In the genomic region with DNA sequence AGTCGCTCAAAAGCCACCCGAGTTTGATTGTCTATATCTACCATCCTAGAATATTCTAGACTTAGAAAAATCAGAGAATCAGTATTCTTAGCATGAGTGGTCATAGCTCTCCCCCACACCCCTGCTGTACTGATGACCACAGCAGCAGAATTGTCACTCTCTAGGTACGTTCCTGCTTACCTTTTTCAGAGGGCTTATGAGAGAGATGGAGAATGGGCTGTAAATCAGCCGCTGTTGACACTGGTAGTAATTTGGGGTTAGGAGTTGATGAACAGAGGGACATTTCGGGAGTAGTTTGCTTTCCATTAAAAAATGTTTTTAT, we compare ENCODE assay signal across 8 mouse cellular contexts. TPM values are rescaled to one million over a fixed set of nuclear protein-coding genes. Genes with fewer than 3 reads are reported as not detected.
DNase-seq lines count a peak whose midpoint lies in the region; ATAC-seq lines count a peak whose summit lies in the region.

No protein-coding gene starts in this region.

- intact Hi-C loops in gastrocnemius, postnatal 14 days (cut with DNase I; ENCODE audit: low total_unique reads), result no loop called here

- H3K36me3 ChIP-seq in liver, embryonic 11.5 days (ENCODE audit: control insufficient read depth, insufficient read depth, low read length), result no peaks in the 10 kb centered on the region
- no peaks in the 10 kb centered on the region for H3K36me3 ChIP-seq in forebrain, embryonic 14.5 days (ENCODE audit: control insufficient read depth, insufficient read depth, low read length)
- H3K36me3 ChIP-seq in limb, embryonic 13.5 days, result no peaks in the 10 kb centered on the region
- H3K36me3 ChIP-seq in neural tube, embryonic 14.5 days (ENCODE audit: control insufficient read depth, insufficient read depth, low read length), result no peaks in the 10 kb centered on the region

- no peaks in the 10 kb centered on the region for H3K9me3 ChIP-seq in liver, embryonic 11.5 days (ENCODE audit: control insufficient read depth, low read length)
- H3K9me3 ChIP-seq in forebrain, embryonic 14.5 days (replicated peaks; ENCODE audit: control insufficient read depth, low read length), result no peaks in the 10 kb centered on the region
- no peaks in the 10 kb centered on the region for H3K9me3 ChIP-seq in limb, embryonic 13.5 days
- no peaks in the 10 kb centered on the region for H3K9me3 ChIP-seq in neural tube, embryonic 14.5 days (ENCODE audit: control insufficient read depth, low read length)

- H3K9ac ChIP-seq in liver, embryonic 11.5 days (ENCODE audit: low read depth, low read length), result peak overlapping the region; percentile 39; the same call in 1 of the 2 replicates
- no peak overlapping the region; the same call in 1 of the 2 replicates for H3K9ac ChIP-seq in forebrain, embryonic 14.5 days (ENCODE audit: low read length)
- peak overlapping the region; percentile 56 for H3K9ac ChIP-seq in limb, embryonic 13.5 days
- H3K9ac ChIP-seq in neural tube, embryonic 14.5 days (replicated peaks; ENCODE audit: low read depth, low read length), result no peak overlapping the region

- H3K27me3 ChIP-seq in liver, embryonic 11.5 days (replicated peaks; ENCODE audit: control insufficient read depth, insufficient read depth, low read length), result no peaks in the 10 kb centered on the region
- H3K27me3 ChIP-seq in forebrain, embryonic 14.5 days (replicated peaks; ENCODE audit: control insufficient read depth, insufficient read depth, low read length), result no peaks in the 10 kb centered on the region
- H3K27me3 ChIP-seq in limb, embryonic 13.5 days, result no peaks in the 10 kb centered on the region
- H3K27me3 ChIP-seq in neural tube, embryonic 14.5 days (ENCODE audit: control insufficient read depth, insufficient read depth, low read length), result no peaks in the 10 kb centered on the region

- no peak for DNase-seq in liver, embryonic 11.5 days (ENCODE audit: low spot score)
- DNase-seq in liver, result no peak
- no peak for DNase-seq in forebrain, embryonic 14.5 days (ENCODE audit: low spot score)
- DNase-seq in c-Kit-positive CD71-positive TER-119-positive erythroid progenitor cells, embryonic 14.5 days (ENCODE audit: low spot score), result no peak
- no peak for DNase-seq in cerebellum, postnatal 36 days
- DNase-seq in gastrocnemius, postnatal 14 days, result no peak

- H3K4me1 ChIP-seq in liver, embryonic 11.5 days (replicated peaks; ENCODE audit: control insufficient read depth, insufficient read depth, low read length), result peaks cover 11% of the 10 kb centered on the region
- peaks cover 2% of the 10 kb centered on the region; the same call in 1 of the 2 replicates for H3K4me1 ChIP-seq in forebrain, embryonic 14.5 days (ENCODE audit: control insufficient read depth, insufficient read depth, low read length)
- H3K4me1 ChIP-seq in limb, embryonic 13.5 days, result peaks cover 7% of the 10 kb centered on the region; the same call in 1 of the 2 replicates
- no peaks in the 10 kb centered on the region for H3K4me1 ChIP-seq in neural tube, embryonic 14.5 days (ENCODE audit: control insufficient read depth, insufficient read depth, low read length)

- H3K4me2 ChIP-seq in liver, embryonic 11.5 days, result peak overlapping the region; percentile 55
- H3K4me2 ChIP-seq in forebrain, embryonic 14.5 days (ENCODE audit: low read length), result peak overlapping the region; percentile 34
- peak overlapping the region; percentile 58 for H3K4me2 ChIP-seq in limb, embryonic 13.5 days (replicated peaks)
- H3K4me2 ChIP-seq in neural tube, embryonic 14.5 days (ENCODE audit: low read depth, low read length), result peak overlapping the region; percentile 21; the same call in 1 of the 2 replicates

- peak; percentile 48 for ATAC-seq in liver, embryonic 11.5 days (replicated peaks; ENCODE audit: low FRiP score)
- ATAC-seq in forebrain, embryonic 14.5 days, result no peak; the same call in 1 of the 2 replicates
- ATAC-seq in limb, embryonic 13.5 days (ENCODE audit: low FRiP score, low read depth), result peak; percentile 44
- ATAC-seq in neural tube, embryonic 14.5 days (ENCODE audit: low read depth), result peak; percentile 68; the same call in 1 of the 2 replicates

- H3K27ac ChIP-seq in liver, embryonic 11.5 days (ENCODE audit: low read depth, low read length), result no peak overlapping the region
- no peak overlapping the region; the same call in 1 of the 2 replicates for H3K27ac ChIP-seq in forebrain, embryonic 14.5 days (ENCODE audit: low read depth, low read length)
- no peak overlapping the region for H3K27ac ChIP-seq in limb, embryonic 13.5 days
- peak overlapping the region; percentile 11; the same call in 1 of the 2 replicates for H3K27ac ChIP-seq in neural tube, embryonic 14.5 days (ENCODE audit: low read depth, low read length)

- 29% methylated on average over 5 of the region's 5 CpGs for WGBS in liver, embryonic 11.5 days
- WGBS in forebrain, embryonic 14.5 days, result 25% methylated on average over 5 of the region's 5 CpGs
- WGBS in limb, embryonic 13.5 days, result 19% methylated on average over 5 of the region's 5 CpGs
- 20% methylated on average over 5 of the region's 5 CpGs for WGBS in neural tube, embryonic 14.5 days

- peak overlapping the region; percentile 13; the same call in 1 of the 2 replicates for H3K4me3 ChIP-seq in liver, embryonic 11.5 days (ENCODE audit: low read depth, low read length)
- no peak overlapping the region for H3K4me3 ChIP-seq in forebrain, embryonic 14.5 days (ENCODE audit: low read depth, low read length)
- H3K4me3 ChIP-seq in limb, embryonic 13.5 days, result peak overlapping the region; percentile 36
- H3K4me3 ChIP-seq in neural tube, embryonic 14.5 days (ENCODE audit: low read depth, low read length), result no peak overlapping the region

RNA-seq across cellular contexts. Expression of gene Scamp1, which starts 21.3 kb away (rescaled TPM):
- polyA plus RNA-seq in liver, embryonic 11.5 days (2014; fragmentation: Nextera tagmentation; extraction: Ambion mirVana), result 16.7 and 20.2 TPM in 2 replicates
- polyA plus RNA-seq in forebrain, embryonic 14.5 days (2014; fragmentation: Nextera tagmentation; extraction: Ambion mirVana), result 58.5 and 85.3 TPM in 2 replicates
- 32.9 and 33.2 TPM in 2 replicates for polyA plus RNA-seq in limb, embryonic 13.5 days (2015; fragmentation: Nextera tagmentation; extraction: Ambion mirVana)
- polyA plus RNA-seq in neural tube, embryonic 14.5 days (2014; fragmentation: Nextera tagmentation; extraction: Ambion mirVana), result 181 and 182 TPM in 2 replicates
- total RNA-seq in gastrocnemius, postnatal 14 days (2021), result 10 to 100 TPM; 17.7 to 22.1 TPM

RNA-seq across cellular contexts. Expression of gene Ap3b1, which starts 51.8 kb away (rescaled TPM):
- 41.3 and 41.4 TPM in 2 replicates for polyA plus RNA-seq in liver, embryonic 11.5 days (2014; fragmentation: Nextera tagmentation; extraction: Ambion mirVana)
- 24.2 and 30.4 TPM in 2 replicates for polyA plus RNA-seq in forebrain, embryonic 14.5 days (2014; fragmentation: Nextera tagmentation; extraction: Ambion mirVana)
- 44.9 and 46.0 TPM in 2 replicates for polyA plus RNA-seq in limb, embryonic 13.5 days (2015; fragmentation: Nextera tagmentation; extraction: Ambion mirVana)
- polyA plus RNA-seq in neural tube, embryonic 14.5 days (2014; fragmentation: Nextera tagmentation; extraction: Ambion mirVana), result 29.7 and 35.7 TPM in 2 replicates
- 10 to 100 TPM; 18.6 to 19.3 TPM for total RNA-seq in gastrocnemius, postnatal 14 days (2021)

Comparison
In these comparisons a context has a peak if more than half of its experiments do, and no peak if none do; other contexts are left out.
1. H3K4me3 ChIP-seq: peak in liver, embryonic 11.5 days (single experiment) and limb, embryonic 13.5 days (single experiment); none in forebrain, embryonic 14.5 days (single experiment) and neural tube, embryonic 14.5 days (single experiment).
2. H3K9ac ChIP-seq: peak in liver, embryonic 11.5 days (single experiment) and limb, embryonic 13.5 days (single experiment); none in forebrain, embryonic 14.5 days (single experiment) and neural tube, embryonic 14.5 days (single experiment).
3. Peak in every context shown above with its lines, with median percentiles within 50 percentile points of each other: H3K4me2 ChIP-seq.